Mouse (Mus musculus) fibroblast of lung, adult 2 months (primary cell): ENCODE data around the gene Fam222a.

Source experiments
- DNase-seq: peaks from one replicate; pipeline ENCODE4 v3.0.0-alpha.2; 2011; ENCODE audit warnings: low read depth

Fam222a gene

DNA sequence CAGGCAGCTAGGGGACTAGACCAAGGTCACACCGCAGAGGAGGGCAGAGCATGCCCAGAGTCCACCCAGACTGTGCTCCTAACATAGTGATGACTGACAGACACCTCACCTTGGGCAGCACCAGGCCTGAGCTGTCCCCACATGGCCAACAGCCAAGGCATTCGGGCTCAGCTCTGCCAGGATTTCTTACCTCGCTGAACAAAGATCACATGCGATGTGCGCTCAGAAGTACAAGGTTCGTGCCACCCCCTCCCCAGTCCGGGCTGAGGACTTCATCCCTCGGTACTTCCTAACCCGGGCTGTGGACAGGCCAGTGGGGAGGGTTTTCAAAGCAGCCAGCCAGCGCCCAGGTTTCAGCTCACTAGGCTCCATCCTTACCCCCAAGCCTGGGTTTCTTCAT, 89.6 kb downstream of the Fam222a start:
- DNase-seq: no peak

GRCm38 (mm10) chr5:114658255-114658654, 90.4 kb downstream of the Fam222a start, which contains the start of gene Trpv4:
TSS of gene Trpv4 (minus strand) at chr5:114658421.
- DNase-seq: no peak

- DNase-seq: no peak
Observed at GRCm38 (mm10) chr5:114661029-114661428, 93.2 kb downstream of the Fam222a start.
